Mouse (Mus musculus): ENCODE results near the gene Btg3. TPM values are rescaled to one million over a fixed set of nuclear protein-coding genes. Genes with fewer than 3 reads are reported as not detected.

Btg3 gene
- polyA plus RNA-seq, 1 experiment, result 40.8 TPM

DNA sequence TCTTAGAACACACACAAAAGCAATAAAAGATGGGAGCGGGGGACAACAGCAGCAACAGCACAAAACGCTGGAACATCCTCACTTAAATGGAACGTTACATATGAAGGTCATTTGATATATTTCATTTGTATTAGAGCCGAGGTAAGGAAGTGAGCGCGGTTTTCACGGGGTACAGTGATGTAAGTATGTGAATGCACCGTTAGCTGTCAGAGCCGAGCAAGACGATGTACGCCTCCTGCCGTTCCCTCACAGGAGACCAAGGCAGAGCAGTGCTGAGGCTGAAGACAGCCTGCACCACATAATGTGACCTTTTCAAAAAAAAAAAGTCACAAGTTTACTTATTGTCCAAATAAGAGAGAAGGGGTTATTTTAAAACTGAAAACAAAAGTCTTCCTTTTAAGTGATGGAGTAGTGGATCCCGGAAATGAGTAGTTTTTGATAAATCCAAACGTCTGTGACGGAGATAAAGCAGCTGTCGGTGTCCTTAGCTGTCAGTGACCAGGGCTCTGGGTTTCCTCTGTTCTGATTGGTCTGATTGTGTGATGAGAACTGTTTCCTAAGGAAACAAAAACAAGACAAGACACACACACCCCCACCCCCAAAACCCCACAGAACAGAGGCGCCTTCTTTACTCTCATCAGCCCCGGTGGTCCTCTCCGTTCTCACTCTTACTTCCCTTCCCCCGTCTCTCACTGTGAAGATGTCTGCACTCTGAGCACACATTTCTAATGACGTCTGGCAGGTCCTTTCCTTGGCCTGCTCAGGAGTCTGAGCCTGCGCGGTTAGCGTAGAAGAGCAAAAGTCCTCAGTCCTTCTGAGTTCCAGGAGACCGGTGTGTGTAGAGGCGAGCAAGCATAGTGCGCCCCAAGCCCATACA is 50.8 kb downstream of the Btg3 start:
- H3K4me1 ChIP-seq (ENCODE audit: control insufficient read depth, insufficient read depth, low read length), result no peaks in the 10 kb centered on the region
- H3K27ac ChIP-seq (ENCODE audit: insufficient read depth, low read length), result no peak overlapping the region
- no peak overlapping the region for H3K4me3 ChIP-seq (ENCODE audit: insufficient read depth, low read length)
- TF ChIP-seq CTCF (IDR thresholded peaks at IDR 0.05; ENCODE audit: borderline replicate concordance, insufficient read depth, low read length) (no peak; the same call in 1 of the 2 replicates), POLR2A (IDR thresholded peaks at IDR 0.05; ENCODE audit: low read depth, low read length) (no peak)

DNA sequence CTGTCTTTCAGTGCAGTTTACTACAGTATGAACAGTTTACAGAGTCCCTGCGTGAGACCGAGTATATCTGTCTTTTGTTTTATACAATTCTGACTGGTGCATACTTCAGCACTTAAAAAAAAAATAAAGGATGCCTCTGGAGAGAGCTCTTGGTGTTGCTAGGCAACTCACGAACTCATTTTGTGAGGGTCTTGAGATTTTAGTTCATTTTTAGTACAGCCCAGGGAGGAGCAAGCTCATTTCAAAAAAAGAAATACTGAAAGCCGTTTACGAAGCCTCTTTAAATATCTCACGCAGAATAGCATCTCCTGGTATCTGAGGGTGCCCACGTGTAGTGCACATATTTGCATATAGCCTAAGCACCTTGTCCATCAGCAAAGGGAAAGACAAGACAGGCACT is 54.9 kb downstream of the Btg3 start:
- H3K4me3 ChIP-seq (ENCODE audit: insufficient read depth, low read length), result no peak overlapping the region
- H3K4me1 ChIP-seq (ENCODE audit: control insufficient read depth, insufficient read depth, low read length), result peaks cover 4% of the 10 kb centered on the region; the same call in 1 of the 2 replicates
- H3K27ac ChIP-seq (ENCODE audit: insufficient read depth, low read length), result no peak overlapping the region
- no peak for TF ChIP-seq CTCF (IDR thresholded peaks at IDR 0.05; ENCODE audit: borderline replicate concordance, insufficient read depth, low read length)
- no peak for TF ChIP-seq POLR2A (IDR thresholded peaks at IDR 0.05; ENCODE audit: low read depth, low read length)

DNA sequence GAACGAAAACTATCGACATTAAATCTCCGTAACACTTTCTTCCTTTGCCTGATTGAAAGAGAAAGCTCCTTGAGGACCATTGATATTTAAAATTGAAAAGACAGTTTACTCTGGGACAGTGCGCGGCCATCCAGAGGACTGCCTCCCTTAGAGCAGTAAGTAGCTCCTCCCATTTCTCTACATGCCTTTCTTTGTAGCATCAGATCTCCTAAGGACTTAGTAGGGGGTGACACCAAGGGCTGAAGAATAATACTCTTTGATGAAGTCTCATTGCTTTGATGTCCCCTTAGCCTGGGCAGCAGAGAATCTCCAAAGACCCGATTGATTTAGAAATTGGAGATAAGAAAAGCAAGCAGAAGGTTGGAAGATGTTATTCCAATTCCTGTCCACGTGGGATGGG is 55.4 kb downstream of the Btg3 start:
- TF ChIP-seq CTCF (IDR thresholded peaks at IDR 0.05; ENCODE audit: borderline replicate concordance, insufficient read depth, low read length) (no peak), POLR2A (IDR thresholded peaks at IDR 0.05; ENCODE audit: low read depth, low read length) (no peak)
- no peak overlapping the region for H3K27ac ChIP-seq (ENCODE audit: insufficient read depth, low read length)
- H3K4me3 ChIP-seq (ENCODE audit: insufficient read depth, low read length), result no peak overlapping the region

DNA sequence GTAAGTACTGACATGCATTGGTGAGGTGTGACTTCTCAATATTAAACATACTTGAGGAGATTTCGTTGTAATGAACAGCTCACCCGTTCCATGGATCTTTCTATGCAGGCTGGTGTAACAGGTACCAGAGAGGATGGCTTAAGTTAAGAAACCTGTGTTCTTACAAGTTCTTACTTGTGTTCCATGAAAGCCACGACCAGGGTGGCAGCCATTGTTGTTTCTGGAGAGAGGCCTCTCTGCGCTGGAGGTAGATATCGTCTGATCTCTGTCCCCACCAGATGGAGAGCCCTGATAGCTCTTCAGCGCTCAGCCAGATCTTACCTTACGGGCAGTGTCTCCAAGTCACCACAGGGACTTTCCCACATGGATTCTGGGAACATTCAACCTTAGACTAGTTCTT is 57.3 kb downstream of the Btg3 start:
- no peak for TF ChIP-seq POLR2A (IDR thresholded peaks at IDR 0.05; ENCODE audit: low read depth, low read length)
- TF ChIP-seq CTCF (IDR thresholded peaks at IDR 0.05; ENCODE audit: borderline replicate concordance, insufficient read depth, low read length), result no peak
- no peak overlapping the region for H3K27ac ChIP-seq (ENCODE audit: insufficient read depth, low read length)
- peaks cover 4% of the 10 kb centered on the region; the same call in 1 of the 2 replicates for H3K4me1 ChIP-seq (ENCODE audit: control insufficient read depth, insufficient read depth, low read length)
- no peak overlapping the region for H3K4me3 ChIP-seq (ENCODE audit: insufficient read depth, low read length)

More for the DNA sequence above, 55.4 kb downstream of the Btg3 start:
- peaks cover 4% of the 10 kb centered on the region; the same call in 1 of the 2 replicates for H3K4me1 ChIP-seq (ENCODE audit: control insufficient read depth, insufficient read depth, low read length)

DNA sequence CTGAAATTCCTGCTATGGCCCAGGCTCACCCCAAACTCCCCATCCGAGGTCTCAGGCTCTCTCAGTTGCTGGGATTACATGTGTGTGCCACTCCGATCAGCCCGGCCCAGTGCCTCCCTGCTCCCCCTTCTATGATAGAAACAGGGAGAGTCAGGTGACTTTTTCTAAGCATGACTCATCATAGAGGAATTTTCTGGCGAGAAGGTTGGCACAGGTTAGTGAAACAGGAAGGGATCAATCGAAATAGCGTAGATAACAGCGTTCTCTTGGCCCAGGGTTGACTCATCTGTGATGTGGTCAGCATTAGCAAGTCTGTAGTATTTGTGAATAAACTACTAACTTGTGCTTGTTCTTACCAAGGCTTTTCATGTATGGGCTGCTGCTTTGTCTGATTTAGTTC is 59.0 kb downstream of the Btg3 start:
- Histone ChIP-seq H3K4me3 (ENCODE audit: insufficient read depth, low read length) (no peak overlapping the region), H3K4me1 (ENCODE audit: control insufficient read depth, insufficient read depth, low read length) (peaks cover 4% of the 10 kb centered on the region; the same call in 1 of the 2 replicates), H3K27ac (ENCODE audit: insufficient read depth, low read length) (no peak overlapping the region)
- no peak for TF ChIP-seq CTCF (IDR thresholded peaks at IDR 0.05; ENCODE audit: borderline replicate concordance, insufficient read depth, low read length)

DNA sequence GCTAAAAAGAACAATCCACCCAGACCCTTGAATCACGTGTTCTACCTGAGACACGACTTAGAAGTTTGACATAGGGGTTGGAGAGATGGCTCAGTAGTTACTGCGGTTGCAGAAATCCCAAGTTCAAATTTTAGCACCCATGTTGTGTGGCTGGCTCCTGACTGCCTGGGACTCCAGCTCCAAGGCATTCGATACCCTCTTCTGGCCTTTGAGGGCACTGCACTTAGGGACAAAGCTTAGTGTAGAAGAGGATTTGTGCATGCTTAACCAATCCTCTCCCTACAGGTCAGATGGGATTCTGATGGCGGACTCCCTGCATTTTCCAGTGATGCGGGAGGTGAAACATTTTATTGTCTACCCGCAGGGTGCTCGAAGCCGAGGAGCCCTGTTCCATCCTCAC is 60.1 kb downstream of the Btg3 start:
- H3K27ac ChIP-seq (ENCODE audit: insufficient read depth, low read length), result no peak overlapping the region
- no peak overlapping the region for H3K4me3 ChIP-seq (ENCODE audit: insufficient read depth, low read length)
- peaks cover 4% of the 10 kb centered on the region; the same call in 1 of the 2 replicates for H3K4me1 ChIP-seq (ENCODE audit: control insufficient read depth, insufficient read depth, low read length)
- no peak for TF ChIP-seq CTCF (IDR thresholded peaks at IDR 0.05; ENCODE audit: borderline replicate concordance, insufficient read depth, low read length)
- no peak for TF ChIP-seq POLR2A (IDR thresholded peaks at IDR 0.05; ENCODE audit: low read depth, low read length)

DNA sequence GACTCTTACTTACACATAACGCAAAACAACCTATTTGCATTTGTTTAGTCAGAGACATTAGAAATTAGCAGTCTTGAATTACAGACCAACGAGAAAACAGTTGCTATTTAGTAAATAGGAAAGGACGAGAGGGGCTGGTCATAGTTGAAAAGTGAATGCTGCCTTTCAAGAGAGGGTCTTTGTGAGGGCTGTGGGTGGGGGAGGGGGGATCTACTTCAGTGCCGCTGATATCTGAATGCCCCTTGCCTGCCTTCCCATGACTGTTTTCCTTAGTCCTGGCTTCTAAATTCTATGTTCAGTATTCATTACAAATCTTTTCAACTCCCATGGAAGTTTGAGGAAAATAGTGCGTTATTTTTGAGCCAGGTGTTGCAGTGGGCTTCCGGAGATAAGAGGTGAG is 63.0 kb downstream of the Btg3 start:
- TF ChIP-seq CTCF (IDR thresholded peaks at IDR 0.05; ENCODE audit: borderline replicate concordance, insufficient read depth, low read length) (no peak), POLR2A (IDR thresholded peaks at IDR 0.05; ENCODE audit: low read depth, low read length) (no peak)
- Histone ChIP-seq H3K27ac (ENCODE audit: insufficient read depth, low read length) (no peak overlapping the region), H3K4me1 (ENCODE audit: control insufficient read depth, insufficient read depth, low read length) (peaks cover 4% of the 10 kb centered on the region; the same call in 1 of the 2 replicates), H3K4me3 (ENCODE audit: insufficient read depth, low read length) (no peak overlapping the region)

DNA sequence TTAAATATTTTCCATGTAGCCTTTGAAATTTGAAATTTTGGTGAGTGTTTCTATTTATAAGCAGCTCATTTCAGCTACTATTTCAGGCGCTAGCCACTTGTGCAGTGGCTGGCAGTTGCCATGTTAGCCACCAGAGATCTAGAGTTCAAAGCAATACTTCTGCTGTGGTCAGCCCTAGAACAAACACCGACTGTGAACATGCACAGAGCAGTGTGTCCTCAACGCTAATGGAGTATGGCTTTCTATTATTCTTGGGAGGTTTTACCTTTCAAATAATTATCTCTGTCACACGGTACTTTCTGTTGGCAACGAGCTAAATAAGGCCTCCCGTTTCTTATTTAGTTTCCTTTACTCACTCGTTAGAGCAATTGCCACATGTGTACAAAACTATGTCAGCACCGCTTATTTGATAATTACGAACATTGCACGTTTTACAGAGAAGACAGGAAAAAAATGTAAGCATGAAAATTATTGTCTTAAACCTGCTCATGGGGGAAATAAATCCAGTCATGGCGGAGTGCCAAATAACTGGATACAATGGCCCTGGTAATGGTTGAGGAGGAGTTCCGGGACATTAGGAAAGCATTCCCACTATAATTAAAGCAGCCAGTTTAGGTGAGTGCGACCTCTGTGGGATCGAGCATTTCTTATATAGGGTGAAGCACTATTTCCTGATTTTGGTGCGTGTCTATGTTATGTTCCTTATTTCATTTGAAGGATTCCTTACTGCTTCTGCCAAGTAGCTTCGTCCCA is 63.7 kb downstream of the Btg3 start:
- H3K4me3 ChIP-seq (ENCODE audit: insufficient read depth, low read length), result no peak overlapping the region
- TF ChIP-seq CTCF (IDR thresholded peaks at IDR 0.05; ENCODE audit: borderline replicate concordance, insufficient read depth, low read length) (no peak), POLR2A (IDR thresholded peaks at IDR 0.05; ENCODE audit: low read depth, low read length) (no peak)
- H3K4me1 ChIP-seq (ENCODE audit: control insufficient read depth, insufficient read depth, low read length), result peaks cover 4% of the 10 kb centered on the region; the same call in 1 of the 2 replicates
- no peak overlapping the region for H3K27ac ChIP-seq (ENCODE audit: insufficient read depth, low read length)

DNA sequence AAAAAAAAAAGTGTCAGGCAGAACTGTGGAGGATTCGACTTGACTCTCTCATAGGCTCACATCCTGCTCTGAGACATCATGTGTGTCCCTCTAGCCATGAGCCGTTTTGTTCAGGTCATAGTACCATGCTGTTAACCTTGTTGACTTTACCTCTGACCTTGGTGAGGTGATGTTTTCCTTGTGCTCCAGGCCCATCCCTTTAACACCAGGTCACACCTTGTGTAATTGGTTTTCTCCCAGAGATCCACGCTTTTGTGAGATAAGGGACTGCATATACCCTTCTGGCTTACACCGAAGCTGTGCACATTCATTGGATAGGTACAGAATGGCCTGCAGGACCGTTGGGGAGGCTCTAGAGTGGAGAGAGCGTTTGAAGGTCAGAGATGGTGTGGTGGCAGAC is 67.7 kb downstream of the Btg3 start:
- Histone ChIP-seq H3K4me1 (ENCODE audit: control insufficient read depth, insufficient read depth, low read length) (no peaks in the 10 kb centered on the region), H3K4me3 (ENCODE audit: insufficient read depth, low read length) (no peak overlapping the region), H3K27ac (ENCODE audit: insufficient read depth, low read length) (no peak overlapping the region)
- TF ChIP-seq POLR2A (IDR thresholded peaks at IDR 0.05; ENCODE audit: low read depth, low read length) (no peak), CTCF (IDR thresholded peaks at IDR 0.05; ENCODE audit: borderline replicate concordance, insufficient read depth, low read length) (no peak)

Data from embryonic fibroblast, embryonic 13.5 days (primary cell).